Mouse (Mus musculus): ENCODE results near the gene Gm27029. TPM values are rescaled to one million over a fixed set of nuclear protein-coding genes. Genes with fewer than 3 reads are reported as not detected.

Gm27029 gene
- total RNA-seq (2023) = 1 to 10 TPM in 1 of 2 experiments, not detected in 1; 2.8 TPM

DNA sequence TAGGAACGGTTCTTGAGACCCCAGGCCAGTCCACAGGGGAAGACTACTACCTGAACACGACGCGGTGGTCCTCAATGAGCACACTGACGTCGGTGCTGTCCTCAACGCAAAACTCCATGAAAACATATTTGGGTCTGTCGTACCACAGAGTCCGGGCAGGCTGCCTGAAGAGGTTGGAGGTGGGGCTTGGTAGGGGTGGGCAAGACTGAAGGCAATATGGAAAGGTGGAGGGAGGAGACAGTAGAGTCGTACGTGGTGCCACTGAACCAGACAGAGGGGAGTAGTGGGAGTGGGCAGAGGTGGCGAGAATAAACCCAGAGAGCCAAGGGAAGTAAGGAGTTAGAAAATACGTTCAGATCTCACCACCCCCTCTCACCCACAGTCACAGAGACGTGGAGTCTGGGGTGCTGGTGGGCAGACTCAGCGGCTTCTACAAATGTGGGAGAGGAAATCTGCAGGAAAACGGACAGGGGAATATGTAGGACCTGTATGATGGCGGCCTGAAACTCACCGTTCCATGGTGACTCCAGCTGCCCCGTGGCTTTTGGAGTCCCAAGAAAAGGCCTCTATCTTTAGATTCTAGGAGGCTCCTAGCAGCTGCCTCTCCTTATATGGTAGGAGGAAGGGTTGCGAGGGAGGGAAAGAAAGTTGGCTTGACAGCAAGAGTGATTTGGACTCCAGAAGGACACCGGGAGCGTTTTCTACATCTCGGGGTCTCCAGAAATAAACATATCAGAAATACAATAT, at the start of gene Gm27029:
Gene Gm27029, minus strand, starts transcription at position 692 of the 747 bp plus-strand sequence.

DNA sequence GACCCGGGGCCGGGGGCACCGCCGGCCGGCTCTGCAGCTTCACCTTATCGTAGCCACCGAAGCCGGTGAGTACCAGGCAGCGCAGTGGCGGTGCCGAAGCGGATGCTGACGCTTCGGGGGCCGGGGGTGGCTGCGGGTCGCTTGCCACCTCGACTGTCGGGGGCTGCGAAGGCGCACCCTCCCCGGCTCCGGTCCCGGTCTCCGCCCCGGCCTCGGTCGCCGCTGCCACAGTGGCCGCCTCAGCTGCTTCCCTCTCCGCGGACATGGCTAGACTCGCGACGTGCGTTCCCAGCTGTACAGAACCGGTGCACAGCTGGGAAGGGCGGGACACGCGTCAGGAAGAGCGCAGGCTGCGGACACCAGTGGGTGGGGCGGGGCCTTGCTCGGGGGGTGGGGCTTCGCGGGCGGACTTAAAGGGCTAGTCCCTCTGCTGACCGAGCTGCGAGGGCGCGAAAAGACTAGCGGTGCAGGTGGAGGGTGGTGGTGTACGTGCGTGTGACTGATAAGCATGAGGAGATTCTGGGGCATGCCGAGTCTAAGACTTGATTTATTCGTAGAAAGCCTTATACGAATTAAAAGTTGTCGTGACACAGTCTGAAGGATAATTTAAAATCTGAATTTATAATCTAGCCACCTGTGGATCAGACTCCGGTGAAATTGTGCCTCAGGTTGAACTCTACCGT, 41.4 kb upstream of the Gm27029 start, which contains the start of gene Vat1:
Gene Vat1, minus strand, starts transcription at position 362 of the 683 bp plus-strand sequence.

DNA sequence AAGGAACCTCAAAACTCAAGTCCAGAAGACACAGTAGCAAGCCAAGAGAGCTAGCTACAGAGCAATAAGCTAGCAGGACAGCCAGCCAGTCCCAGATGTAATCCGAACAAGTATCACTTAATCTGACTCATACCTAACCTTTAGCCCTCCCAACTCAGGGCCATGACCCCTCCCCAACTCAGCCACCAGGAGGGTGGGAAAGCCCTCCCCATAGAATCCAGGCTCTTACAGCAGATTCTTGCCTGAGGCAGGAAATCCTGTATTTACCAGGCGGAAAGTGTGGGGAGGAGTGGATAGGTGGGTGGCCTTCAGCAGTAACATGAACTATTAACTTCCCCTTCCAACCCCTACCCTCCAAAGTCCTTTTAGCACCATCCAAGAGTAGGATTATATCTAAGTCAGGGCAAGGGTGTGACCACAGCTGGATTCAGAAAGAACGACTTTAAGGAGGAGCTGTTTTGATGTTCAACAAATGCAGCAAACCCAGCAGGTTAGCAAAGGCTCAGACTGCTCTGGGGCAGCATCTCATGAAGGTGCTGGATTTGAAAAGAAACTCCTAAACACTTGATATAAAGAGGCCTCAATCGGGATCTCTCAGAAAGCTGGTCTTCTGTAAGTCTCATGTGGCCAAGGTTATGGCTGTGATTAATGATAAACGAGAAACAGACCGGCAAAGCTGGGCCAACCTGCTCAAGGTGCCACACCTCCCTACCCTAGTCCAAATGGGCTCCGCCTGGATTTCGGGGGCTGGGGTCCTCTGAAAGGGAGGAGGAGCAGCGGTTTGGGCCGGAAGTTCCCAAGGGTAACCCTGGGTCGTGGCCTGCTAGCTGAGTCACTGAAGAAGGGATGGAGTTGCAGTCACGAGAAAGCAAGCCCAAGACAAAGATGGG, 39.9 kb upstream of the Gm27029 start, which contains the start of gene Rnd2:
Gene Rnd2, plus strand, starts transcription at position 789 of the 890 bp plus-strand sequence.

DNA sequence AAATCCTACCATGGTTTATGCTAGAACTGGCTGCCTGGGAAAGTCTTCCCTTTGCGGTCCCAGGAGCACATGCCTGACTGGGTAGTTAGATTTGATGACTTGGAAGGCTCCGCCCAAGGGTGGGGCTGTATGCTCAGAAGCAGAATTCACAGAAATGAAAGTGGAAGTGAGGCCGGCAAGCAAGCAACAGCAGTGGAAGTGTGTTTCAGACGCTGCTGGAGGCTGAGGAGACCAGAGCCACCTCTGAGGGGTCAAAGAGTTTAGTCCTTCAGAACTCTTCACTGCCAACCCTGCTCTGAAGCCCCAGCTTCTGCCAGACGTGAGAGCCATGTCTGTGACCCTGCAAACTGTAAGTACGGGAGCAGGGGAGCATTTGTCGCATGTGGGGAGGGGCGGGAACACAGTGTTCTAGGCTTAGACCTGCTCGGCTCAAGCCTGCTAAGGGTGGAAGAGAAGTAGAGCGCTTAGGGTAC, 23.7 kb upstream of the Gm27029 start, which contains the start of gene Ifi35:
Gene Ifi35, plus strand, starts transcription at position 134 of the 473 bp plus-strand sequence.

DNA sequence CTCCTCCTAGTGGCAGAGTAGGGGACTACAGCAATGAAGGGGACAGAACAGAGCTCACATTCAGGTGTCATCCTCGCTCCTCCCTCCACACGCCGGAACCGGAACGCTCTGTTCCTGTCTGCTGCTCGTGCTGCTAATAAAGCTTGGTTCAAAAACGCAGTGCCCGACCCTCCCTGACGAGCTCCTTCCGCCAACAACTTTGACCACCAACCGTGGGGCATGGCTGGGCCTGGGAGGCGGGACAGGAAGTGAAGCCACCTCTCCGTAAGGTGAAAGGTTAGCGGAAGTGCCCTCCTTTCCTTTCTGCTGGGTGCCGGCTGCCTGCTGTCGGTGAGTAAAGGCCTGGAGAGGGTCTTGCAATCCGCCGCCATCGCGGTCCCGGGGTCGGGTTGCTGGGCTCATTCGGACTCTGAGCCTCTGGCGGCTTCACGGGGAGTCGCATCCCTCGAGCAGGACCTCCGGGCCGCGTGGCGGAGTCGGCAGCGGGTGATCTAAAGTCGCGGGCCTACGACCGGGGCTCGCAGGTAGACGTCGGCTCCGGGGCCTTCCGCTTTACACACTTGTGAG, 17.6 kb upstream of the Gm27029 start, which contains the start of gene Rpl27:
Gene Rpl27, plus strand, starts transcription at position 172 of the 567 bp plus-strand sequence.

DNA sequence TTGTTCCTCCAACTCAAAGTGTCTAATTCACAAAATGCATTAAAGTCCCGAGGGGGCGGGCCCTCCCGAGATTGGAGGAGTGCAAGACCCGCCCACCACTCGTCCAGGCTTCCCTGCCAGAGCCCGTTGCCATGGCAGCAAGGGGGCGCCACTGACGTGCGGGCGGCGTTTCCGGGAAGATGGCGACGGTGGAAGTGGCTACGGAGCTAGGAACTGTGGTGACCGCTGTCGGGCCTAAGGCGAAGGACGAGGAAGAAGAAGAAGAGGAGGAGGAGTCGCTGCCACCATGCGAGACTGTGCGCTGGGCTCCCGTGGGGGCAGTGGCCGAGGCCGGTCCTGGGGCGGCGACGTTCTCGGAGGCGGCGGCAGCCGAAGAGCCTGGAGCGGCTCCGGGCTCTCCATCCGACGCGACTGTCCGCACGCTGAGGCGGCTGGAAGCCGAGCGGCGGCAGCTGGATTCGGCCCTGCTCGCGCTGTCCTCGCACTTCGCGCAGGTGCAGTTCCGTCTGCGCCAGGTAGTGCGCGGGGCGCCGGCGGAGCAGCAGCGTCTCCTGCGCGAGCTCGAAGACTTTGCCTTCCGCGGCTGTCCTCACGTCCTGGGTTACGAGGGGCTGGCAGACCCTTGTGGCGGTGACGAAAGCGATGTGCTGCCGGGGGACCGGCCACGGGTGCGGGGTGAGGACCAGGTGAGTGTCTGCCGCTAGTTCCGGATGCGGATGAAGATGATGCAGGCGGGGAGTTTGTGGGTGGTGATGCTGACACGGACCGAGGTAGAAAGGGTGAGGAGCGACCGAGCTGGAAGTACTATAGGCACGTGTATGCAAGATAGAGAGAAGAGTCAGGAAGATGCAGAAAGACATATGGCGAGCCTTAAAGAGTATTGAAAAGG, 573 bp upstream of the Gm27029 start, which contains the start of the genes Rundc1 and Ptges3l:
Gene Rundc1, plus strand, starts transcription at position 161 of the 889 bp plus-strand sequence.
Gene Ptges3l, minus strand, starts transcription at position 409 of the 889 bp plus-strand sequence.

DNA sequence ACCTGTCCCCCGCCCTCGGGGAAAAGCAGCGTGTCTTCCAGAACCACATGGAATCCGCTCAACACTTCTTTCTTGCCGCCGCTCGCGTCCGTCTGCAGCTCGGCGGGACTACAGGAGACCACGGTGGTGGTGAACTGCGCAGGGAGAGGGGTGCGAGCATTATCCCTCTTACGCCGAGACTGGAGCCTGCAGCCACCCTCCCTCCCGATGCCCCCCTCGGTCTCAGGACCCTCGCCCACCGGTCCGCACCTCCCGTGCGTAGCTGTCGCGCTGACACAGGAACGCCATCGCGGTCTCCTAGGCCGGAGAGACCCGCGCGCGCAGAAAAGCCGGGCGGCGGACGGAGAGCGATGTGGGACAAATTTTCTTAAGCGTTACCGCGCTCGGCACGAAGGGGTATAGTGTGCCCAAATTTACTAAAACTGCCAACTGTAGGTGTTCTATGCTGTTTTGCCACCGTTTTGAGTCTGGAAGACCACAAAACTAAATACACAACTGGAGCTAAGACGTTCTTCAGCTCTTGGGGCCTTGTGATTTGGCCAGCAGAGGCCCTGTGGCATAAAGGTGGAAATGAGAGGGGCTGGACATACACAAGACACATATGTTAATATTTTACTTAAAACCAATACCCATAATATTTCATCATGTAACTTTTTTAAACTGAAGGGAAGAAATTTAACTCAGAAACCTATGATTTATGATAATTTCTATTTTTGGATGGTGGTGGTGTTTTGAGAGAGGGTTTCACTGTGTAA, 7.3 kb downstream of the Gm27029 start, which contains the start of gene Aarsd1:
Gene Aarsd1, minus strand, starts transcription at position 515 of the 755 bp plus-strand sequence.

DNA sequence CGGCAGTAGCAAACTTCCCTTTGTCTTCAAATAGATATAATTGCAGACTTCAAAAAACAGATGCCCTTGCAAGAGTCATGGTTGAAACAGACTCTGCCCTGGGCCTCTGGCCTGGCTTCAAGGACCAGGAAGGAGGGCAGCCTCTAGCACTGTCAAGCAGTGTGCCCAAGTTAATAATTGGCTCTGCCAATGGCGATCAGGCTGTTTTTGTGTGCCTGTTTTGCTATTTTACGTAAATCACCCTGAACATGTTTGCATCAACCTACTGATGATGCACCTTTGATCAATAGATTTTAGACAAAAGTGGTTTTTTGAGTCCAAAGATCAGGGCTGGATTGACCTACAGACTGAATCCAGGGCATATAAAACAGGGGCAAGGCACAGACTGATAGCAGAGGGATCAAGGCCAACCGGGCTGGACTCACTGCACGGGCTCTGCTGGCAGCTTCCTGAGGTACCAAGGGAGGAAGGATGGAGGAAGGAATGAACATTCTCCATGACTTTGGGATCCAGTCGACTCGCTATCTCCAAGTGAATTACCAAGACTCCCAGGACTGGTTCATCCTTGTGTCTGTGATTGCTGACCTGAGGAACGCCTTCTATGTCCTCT, 57.2 kb downstream of the Gm27029 start, which contains the start of gene G6pc:
Gene G6pc, plus strand, starts transcription at position 236 of the 610 bp plus-strand sequence.

Other genes starting within 250 kb of the Gm27029 start
- gene Ccr10, start 249.4 kb downstream of the Gm27029 start, total RNA-seq (2023) = not detected
- 10 to 100 TPM; 89.5 to 93.8 TPM for gene Ezh1, start 198.3 kb downstream of the Gm27029 start, total RNA-seq (2023)
- not detected for gene Ramp2, start 178.8 kb downstream of the Gm27029 start, total RNA-seq (2023)
- 10 to 100 TPM; 69.8 to 82.7 TPM for gene Vps25, start 171.1 kb downstream of the Gm27029 start, total RNA-seq (2023)
- gene Wnk4, start 164.2 kb downstream of the Gm27029 start, total RNA-seq (2023) = under 1 TPM; 0.20 to 0.77 TPM
- gene Cntd1, start 145.8 kb downstream of the Gm27029 start, total RNA-seq (2023) = under 1 TPM in 1 of 2 experiments, not detected in 1; 0.29 TPM
- gene Coa3, start 145.7 kb downstream of the Gm27029 start, total RNA-seq (2023) = 10 to 100 TPM; 30.6 to 33.6 TPM
- 100 to 1,000 TPM; 185 to 187 TPM for gene Becn1, start 122.5 kb downstream of the Gm27029 start, total RNA-seq (2023)
- 100 to 1,000 TPM; 143 to 148 TPM for gene Psme3, start 108.6 kb downstream of the Gm27029 start, total RNA-seq (2023)
- 10 to 100 TPM; 13.2 to 14.9 TPM for gene Aoc2, start 99.7 kb downstream of the Gm27029 start, total RNA-seq (2023)
- gene Aoc3, start 94.2 kb downstream of the Gm27029 start, total RNA-seq (2023) = under 1 TPM in 1 of 2 experiments, not detected in 1; 0.50 TPM
- gene G6pc, start 57.2 kb downstream of the Gm27029 start, total RNA-seq (2023) = not detected
- gene Aarsd1, start 7.2 kb downstream of the Gm27029 start, total RNA-seq (2023) = 10 to 100 TPM; 30.7 to 36.3 TPM
- gene Rundc1, start 289 bp upstream of the Gm27029 start, total RNA-seq (2023) = 10 to 100 TPM; 22.5 to 22.6 TPM
- 1 to 10 TPM; 1.9 to 2.6 TPM for gene Ptges3l, start 537 bp upstream of the Gm27029 start, total RNA-seq (2023)
- gene Rpl27, start 17.5 kb upstream of the Gm27029 start, total RNA-seq (2023) = 100 to 1,000 TPM; 111 to 123 TPM
- 10 to 100 TPM; 72.3 to 76.1 TPM for gene Ifi35, start 23.6 kb upstream of the Gm27029 start, total RNA-seq (2023)
- gene Rnd2, start 40.2 kb upstream of the Gm27029 start, total RNA-seq (2023) = under 1 TPM in 1 of 2 experiments, not detected in 1; 0.52 TPM
- gene Vat1, start 41.4 kb upstream of the Gm27029 start, total RNA-seq (2023) = 10 to 100 TPM; 18.7 to 19.2 TPM
- gene Brca1, start 127.2 kb upstream of the Gm27029 start, total RNA-seq (2023) = 1 to 10 TPM; 8.8 to 9.8 TPM
- gene Nbr1, start 127.4 kb upstream of the Gm27029 start, total RNA-seq (2023) = 100 to 1,000 TPM; 128 to 161 TPM
- gene Tmem106a, start 157.4 kb upstream of the Gm27029 start, total RNA-seq (2023) = 10 to 100 TPM in 1 of 2 experiments, 1 to 10 TPM in 1; 9.5 to 13.6 TPM
- gene Gm11634, start 174.5 kb upstream of the Gm27029 start, total RNA-seq (2023) = not detected
- gene Rdm1, start 202.4 kb upstream of the Gm27029 start, total RNA-seq (2023) = 10 to 100 TPM; 57.8 to 65.9 TPM
- gene Arl4d, start 240.7 kb upstream of the Gm27029 start, total RNA-seq (2023) = 1 to 10 TPM; 2.2 to 4.6 TPM

Data from B cell, adult 67 days (primary cell).